Mouse (Mus musculus) neural tube, embryonic 14.5 days (tissue): ENCODE results near the gene Cipc. TPM values are rescaled to one million over a fixed set of nuclear protein-coding genes. Genes with fewer than 3 reads are reported as not detected.
A peak's percentile ranks its signal among the peaks of the same experiment; 100 is the strongest.

Source experiments
- ATAC-seq: fragments of 200-750 bp; cut with Nextera tagmentation; 2 replicates; pipeline ENCODE4 v1.8.0; 2017; ENCODE audit warnings: low read depth, mild to moderate bottlenecking, moderate TSS enrichment, moderate library complexity
- H3K27ac ChIP-seq: fragments of 300-500 bp; sonication (generic); 2 replicates; pipeline ENCODE4 v1.5.1; 2014; ENCODE audit warnings: low read depth, mild to moderate bottlenecking, control low read depth, low read length, moderate library complexity, mixed read lengths
- H3K27me3 ChIP-seq: fragments of 300-500 bp; sonication (generic); 2 replicates; pipeline ENCODE4 v1.6.1; 2014; ENCODE audit warnings: low read length; ENCODE audit not compliant: control insufficient read depth, insufficient read depth
- H3K36me3 ChIP-seq: fragments of 300-500 bp; sonication (generic); 2 replicates; pipeline ENCODE4 v1.6.1; 2014; ENCODE audit warnings: low read length, mixed read lengths; ENCODE audit not compliant: control insufficient read depth, insufficient read depth
- H3K4me1 ChIP-seq: fragments of 300-500 bp; sonication (generic); 2 replicates; pipeline ENCODE4 v1.6.1; 2014; ENCODE audit warnings: low read length; ENCODE audit not compliant: control insufficient read depth, insufficient read depth
- H3K4me2 ChIP-seq: fragments of 300-500 bp; sonication (generic); 2 replicates; pipeline ENCODE4 v1.6.1; 2014; ENCODE audit warnings: mild to moderate bottlenecking, low read depth, low read length, control low read depth
- H3K4me3 ChIP-seq: fragments of 300-500 bp; sonication (generic); 2 replicates; pipeline ENCODE4 v1.5.1; 2014; ENCODE audit warnings: low read depth, low read length, control low read depth, mixed read lengths
- H3K9ac ChIP-seq: fragments of 300-500 bp; sonication (generic); replicated peaks from 2 replicates; pipeline ENCODE4 v1.6.1; 2014; ENCODE audit warnings: low read depth, mild to moderate bottlenecking, control low read depth, low read length, mixed read lengths
- H3K9me3 ChIP-seq: fragments of 300-500 bp; sonication (generic); 2 replicates; pipeline ENCODE4 v1.6.1; 2016; ENCODE audit warnings: low read length; ENCODE audit not compliant: control insufficient read depth
- WGBS: fragments of 180-500 bp; shearing (Covaris S2); extraction: QIAGEN DNeasy Blood & Tissue Kit; methylation state at CpG from one replicate; pipeline ENCODE4 v1.1.7; 2014; 5-methylcytosine and 5-hydroxymethylcytosine counted together
- polyA plus RNA-seq: library from polyadenylated mRNA; unstranded; fragments of >200 nt; fragmentation: Nextera tagmentation; extraction: Ambion mirVana; gene quantifications from 2 replicates; pipeline ENCODE4 v1.2.1, GENCODE M21; 2014

The Cipc gene
- polyA plus RNA-seq, 1 experiment from 2014 or later = 51.7 TPM

- WGBS = 43% methylated on average over 16 of the region's 16 CpGs
- no peaks in the 10 kb centered on the region for H3K9me3 ChIP-seq
- H3K27me3 ChIP-seq = peaks cover 36% of the 10 kb centered on the region
- H3K9ac ChIP-seq = no peak overlapping the region
- peaks cover 17% of the 10 kb centered on the region for H3K4me1 ChIP-seq
- no peak overlapping the region for H3K4me2 ChIP-seq
- H3K4me3 ChIP-seq = no peak overlapping the region
- H3K27ac ChIP-seq = no peak overlapping the region
- H3K36me3 ChIP-seq = no peaks in the 10 kb centered on the region
- ATAC-seq = no peak
Measured at GRCm38 (mm10) chr12:86988227-86988626, 41.4 kb downstream of the Cipc start.

DNA sequence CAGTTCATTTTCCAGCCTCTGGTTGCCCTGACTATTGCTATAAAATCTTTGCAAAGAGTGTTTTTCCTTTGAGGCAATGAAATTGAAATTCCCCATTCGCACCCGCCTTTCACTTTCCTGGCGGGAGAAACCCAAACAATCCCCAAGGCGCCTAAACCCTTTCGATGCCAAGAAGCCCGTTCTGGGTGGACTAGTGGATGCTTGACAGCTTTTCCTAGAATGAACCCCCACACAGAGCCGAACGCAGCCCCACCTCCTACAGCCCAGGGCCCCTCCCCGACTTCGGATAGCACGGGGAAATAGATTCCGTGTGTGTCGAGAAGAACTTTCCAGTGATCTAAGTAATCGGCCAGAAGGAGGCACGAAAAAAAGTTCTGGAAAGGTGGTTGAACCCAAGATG is 42.5 kb downstream of the Cipc start:
- 3% methylated on average over 15 of the region's 15 CpGs for WGBS

GRCm38 (mm10) chr12:86989890-86990754 is 43.3 kb downstream of the Cipc start, which contains the start of gene Zdhhc22:
Gene Zdhhc22 (minus strand): TSS chr12:86990430.
- Histone ChIP-seq H3K4me2 (peak within 1 kb of the TSS; percentile 84), H3K4me1 (peaks cover 6% of the 10 kb centered on the region; the same call in 1 of the 2 replicates), H3K27me3 (peaks cover 32% of the 10 kb centered on the region), H3K9ac (peak within 1 kb of the TSS; percentile 77), H3K36me3 (no peaks in the 10 kb centered on the region), H3K4me3 (peak within 1 kb of the TSS; percentile 58), H3K9me3 (no peaks in the 10 kb centered on the region), H3K27ac (peak within 1 kb of the TSS; percentile 39)
- WGBS = 1% methylated on average over 55 of the region's 68 CpGs
- ATAC-seq = peak; percentile 84

More for the DNA sequence above, 42.5 kb downstream of the Cipc start:
- Histone ChIP-seq H3K27ac (no peak overlapping the region), H3K4me1 (peaks cover 6% of the 10 kb centered on the region; the same call in 1 of the 2 replicates), H3K36me3 (no peaks in the 10 kb centered on the region), H3K9ac (peak overlapping the region; percentile 77), H3K4me3 (peak overlapping the region; percentile 58), H3K4me2 (peak overlapping the region; percentile 84), H3K27me3 (peaks cover 35% of the 10 kb centered on the region), H3K9me3 (no peaks in the 10 kb centered on the region)
- ATAC-seq = no peak

DNA sequence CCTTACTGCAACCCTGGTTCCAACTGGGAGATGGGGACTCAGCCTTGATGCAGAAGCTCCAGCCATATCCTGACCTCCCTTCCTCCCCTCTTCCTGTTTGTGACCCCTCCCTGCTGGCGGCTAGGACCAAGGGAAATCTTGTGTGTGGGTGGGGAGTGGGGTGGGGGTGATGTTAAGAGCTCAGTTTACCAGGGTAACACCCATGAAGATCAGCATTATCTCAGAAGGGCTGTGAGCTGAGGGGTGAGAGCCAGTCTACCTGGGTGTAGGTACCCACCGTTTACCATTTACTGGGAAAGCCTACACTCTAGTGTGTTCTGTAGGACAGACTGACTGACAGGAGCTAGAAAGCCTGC is 43.9 kb downstream of the Cipc start:
- H3K27ac ChIP-seq = no peak overlapping the region
- no peaks in the 10 kb centered on the region for H3K36me3 ChIP-seq
- ATAC-seq = 0 out of 2 replicates have a peak, but pooled peaks have one; percentile 4
- peaks cover 6% of the 10 kb centered on the region; the same call in 1 of the 2 replicates for H3K4me1 ChIP-seq
- peak overlapping the region; percentile 77 for H3K9ac ChIP-seq
- no peaks in the 10 kb centered on the region for H3K9me3 ChIP-seq
- 88% methylated on average over 1 of the region's 2 CpGs for WGBS
- H3K27me3 ChIP-seq = peaks cover 29% of the 10 kb centered on the region
- H3K4me3 ChIP-seq = peak overlapping the region; percentile 58
- peak overlapping the region; percentile 84 for H3K4me2 ChIP-seq

- 0 out of 2 replicates have a peak overlapping the region, but pooled peaks have one; percentile 28 for H3K27ac ChIP-seq
- H3K27me3 ChIP-seq = peaks cover 5% of the 10 kb centered on the region
- H3K36me3 ChIP-seq = no peaks in the 10 kb centered on the region
- 28% methylated on average over 4 of the region's 4 CpGs for WGBS
- no peak overlapping the region for H3K9ac ChIP-seq
- no peaks in the 10 kb centered on the region for H3K9me3 ChIP-seq
- no peak overlapping the region for H3K4me3 ChIP-seq
- ATAC-seq = no peak
- H3K4me2 ChIP-seq = no peak overlapping the region
- peaks cover 6% of the 10 kb centered on the region; the same call in 1 of the 2 replicates for H3K4me1 ChIP-seq
Measured at GRCm38 (mm10) chr12:86994166-86994565, 47.3 kb downstream of the Cipc start.

GRCm38 (mm10) chr12:86994776-86995175 is 47.9 kb downstream of the Cipc start:
- H3K9me3 ChIP-seq = no peaks in the 10 kb centered on the region
- WGBS = 49% methylated on average over 3 of the region's 3 CpGs
- H3K4me2 ChIP-seq = no peak overlapping the region
- H3K27ac ChIP-seq = no peak overlapping the region
- peaks cover under 1% of the 10 kb centered on the region; the same call in 1 of the 2 replicates for H3K4me1 ChIP-seq
- ATAC-seq = no peak
- no peak overlapping the region for H3K9ac ChIP-seq
- no peaks in the 10 kb centered on the region for H3K36me3 ChIP-seq
- peaks cover 1% of the 10 kb centered on the region for H3K27me3 ChIP-seq
- no peak overlapping the region for H3K4me3 ChIP-seq

- Histone ChIP-seq H3K36me3 (no peaks in the 10 kb centered on the region), H3K27ac (no peak overlapping the region), H3K4me2 (no peak overlapping the region), H3K9ac (no peak overlapping the region), H3K4me3 (no peak overlapping the region), H3K4me1 (no peaks in the 10 kb centered on the region), H3K27me3 (no peaks in the 10 kb centered on the region; the same call in 1 of the 2 replicates), H3K9me3 (no peaks in the 10 kb centered on the region)
- WGBS = 78% methylated on average over 6 of the region's 6 CpGs
- no peak for ATAC-seq
Measured at GRCm38 (mm10) chr12:86995931-86996330, 49.1 kb downstream of the Cipc start.

DNA sequence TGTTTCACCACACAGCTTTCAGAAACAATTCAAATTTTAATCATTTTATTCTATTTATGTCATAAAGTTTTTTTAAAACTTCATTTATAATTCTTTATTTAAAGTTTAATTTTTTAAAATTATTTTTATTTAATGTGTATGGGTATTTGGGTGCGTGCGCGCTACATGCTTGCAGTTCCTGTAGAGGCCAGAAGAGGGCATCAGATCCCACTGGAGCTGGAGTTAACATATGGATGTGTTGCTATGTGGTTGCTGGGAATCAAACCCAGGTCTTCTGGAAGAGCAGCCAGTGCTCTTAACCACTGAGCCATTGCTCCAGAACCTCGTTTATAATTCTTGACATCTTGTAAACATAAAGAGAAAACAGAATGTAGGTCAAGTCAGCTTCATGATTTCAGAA is 51.9 kb downstream of the Cipc start:
- 89% methylated on average over 4 of the region's 4 CpGs for WGBS
- Histone ChIP-seq H3K4me1 (peaks cover 3% of the 10 kb centered on the region; the same call in 1 of the 2 replicates), H3K27ac (no peak overlapping the region), H3K9me3 (no peaks in the 10 kb centered on the region), H3K9ac (no peak overlapping the region), H3K36me3 (no peaks in the 10 kb centered on the region), H3K4me3 (no peak overlapping the region), H3K4me2 (no peak overlapping the region), H3K27me3 (no peaks in the 10 kb centered on the region)
- no peak for ATAC-seq

DNA sequence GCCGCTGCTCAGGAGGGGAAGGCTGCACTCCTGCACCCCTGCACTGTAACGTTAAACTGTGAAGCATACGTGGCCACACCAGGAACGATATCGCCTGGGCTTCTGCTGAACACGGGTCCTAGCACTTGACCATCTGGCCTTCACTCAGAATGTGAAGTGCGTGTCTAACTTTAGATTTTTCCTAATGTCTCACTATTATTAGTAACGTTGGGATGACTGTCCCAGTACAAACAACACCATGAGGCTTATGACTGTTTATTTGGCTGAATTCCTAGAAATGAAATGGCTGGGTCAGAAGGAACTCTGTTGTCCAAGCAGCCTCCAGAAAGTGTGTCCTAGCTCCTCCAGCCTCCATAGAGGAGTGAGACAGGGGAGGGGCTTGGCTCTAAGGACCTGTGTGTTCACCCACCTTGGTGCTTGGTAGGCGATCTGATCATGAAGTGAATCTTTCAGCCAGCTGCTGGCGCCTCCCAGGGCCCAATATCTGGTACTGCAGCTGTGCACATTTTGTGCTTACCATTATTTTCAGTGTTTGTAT is 52.5 kb downstream of the Cipc start:
- no peaks in the 10 kb centered on the region for H3K36me3 ChIP-seq
- no peaks in the 10 kb centered on the region for H3K9me3 ChIP-seq
- no peak overlapping the region for H3K4me3 ChIP-seq
- H3K4me1 ChIP-seq = peaks cover 3% of the 10 kb centered on the region; the same call in 1 of the 2 replicates
- ATAC-seq = no peak
- no peak overlapping the region for H3K27ac ChIP-seq
- no peak overlapping the region for H3K4me2 ChIP-seq
- H3K9ac ChIP-seq = no peak overlapping the region
- no peaks in the 10 kb centered on the region for H3K27me3 ChIP-seq
- 75% methylated on average over 10 of the region's 10 CpGs for WGBS
